Mouse (Mus musculus) 3T3-L1 (cell line): Measurements from ENCODE around the gene Dmrtc1b.
"Not testable (repeated sequence)": the region's sequence is repeated elsewhere in the genome, so short reads cannot be mapped to it uniquely, and the experiment has no call there.

Experiments used
- DNase-seq: peaks from one replicate; pipeline ENCODE4 v3.0.0-alpha.2; 2015; ENCODE audit warnings: low read depth, low spot score

Dmrtc1b gene

GRCm38 (mm10) chrX:102707535-102707934 is at the start of gene Dmrtc1b, which contains the start of gene Gm9112:
Gene Dmrtc1b, plus strand, starts transcription at chrX:102707865.
Gene Gm9112, minus strand, starts transcription at chrX:102707635.
- not testable (repeated sequence) for DNase-seq

GRCm38 (mm10) chrX:102660712-102661111 is 47.0 kb upstream of the Dmrtc1b start:
- DNase-seq: peak; percentile 58

GRCm38 (mm10) chrX:102666641-102667040 is 41.0 kb upstream of the Dmrtc1b start:
- DNase-seq: peak; percentile 69

GRCm38 (mm10) chrX:102684706-102685105 is 23.0 kb upstream of the Dmrtc1b start:
- not testable (repeated sequence) for DNase-seq

- not testable (repeated sequence) for DNase-seq
Observed at GRCm38 (mm10) chrX:102686872-102687271, 20.8 kb upstream of the Dmrtc1b start, which contains the start of gene Gm3880. Gene Gm3880, minus strand, starts transcription at chrX:102686972.

GRCm38 (mm10) chrX:102689252-102689651 is 18.4 kb upstream of the Dmrtc1b start:
- peak; percentile 48 for DNase-seq

- peak; percentile 24 for DNase-seq
Observed at GRCm38 (mm10) chrX:102700636-102701035, 7.0 kb upstream of the Dmrtc1b start.

GRCm38 (mm10) chrX:102724226-102724625 is 16.6 kb downstream of the Dmrtc1b start:
- DNase-seq: not testable (repeated sequence)
